Mouse (Mus musculus): Measurements from ENCODE around the gene Rapgef4. TPM values are rescaled to one million over a fixed set of nuclear protein-coding genes. Genes with fewer than 3 reads are reported as not detected.
A peak's percentile ranks its signal among the peaks of the same experiment; 100 is the strongest.

Rapgef4 gene
- polyA plus RNA-seq, 1 experiment from 2014 or later, result 2.1 TPM

GRCm38 (mm10) chr2:72177214-72178023, 196.4 kb downstream of the Rapgef4 start:
- no peaks in the 10 kb centered on the region for H3K27me3 ChIP-seq (ENCODE audit: poor library complexity, severe bottlenecking)
- WGBS, result 85% methylated on average over 6 of the region's 6 CpGs
- peaks cover 23% of the 10 kb centered on the region for H3K4me1 ChIP-seq
- no peaks in the 10 kb centered on the region for H3K36me3 ChIP-seq (replicated peaks)
- no peaks in the 10 kb centered on the region for H3K9me3 ChIP-seq
- no peak overlapping the region for H3K27ac ChIP-seq
- no peak overlapping the region for H3K4me3 ChIP-seq
- no peak for DNase-seq (ENCODE audit: extremely low spot score, low spot score)

- H3K27ac ChIP-seq, result no peak overlapping the region
- H3K4me1 ChIP-seq, result peaks cover 23% of the 10 kb centered on the region
- H3K36me3 ChIP-seq (replicated peaks), result no peaks in the 10 kb centered on the region
- no peaks in the 10 kb centered on the region for H3K9me3 ChIP-seq
- H3K27me3 ChIP-seq (ENCODE audit: poor library complexity, severe bottlenecking), result no peaks in the 10 kb centered on the region
- no peak for DNase-seq (ENCODE audit: extremely low spot score, low spot score)
- 91% methylated on average over 4 of the region's 4 CpGs for WGBS
- no peak overlapping the region for H3K4me3 ChIP-seq
These were observed 197.0 kb downstream of the Rapgef4 start for GRCm38 (mm10) chr2:72178025-72178424.

- no peaks in the 10 kb centered on the region for H3K9me3 ChIP-seq
- no peak for DNase-seq (ENCODE audit: extremely low spot score, low spot score)
- no peak overlapping the region for H3K4me3 ChIP-seq
- no peaks in the 10 kb centered on the region for H3K27me3 ChIP-seq (ENCODE audit: poor library complexity, severe bottlenecking)
- peaks cover 23% of the 10 kb centered on the region for H3K4me1 ChIP-seq
- H3K36me3 ChIP-seq (replicated peaks), result no peaks in the 10 kb centered on the region
- WGBS, result 93% methylated on average over 11 of the region's 11 CpGs
- H3K27ac ChIP-seq, result no peak overlapping the region
These were observed 197.5 kb downstream of the Rapgef4 start for GRCm38 (mm10) chr2:72178515-72178914.

- 92% methylated on average over 15 of the region's 15 CpGs for WGBS
- no peaks in the 10 kb centered on the region for H3K36me3 ChIP-seq (replicated peaks)
These were observed 198.7 kb downstream of the Rapgef4 start for GRCm38 (mm10) chr2:72179600-72180301.

GRCm38 (mm10) chr2:72181443-72181842, 200.4 kb downstream of the Rapgef4 start:
- no peaks in the 10 kb centered on the region for H3K9me3 ChIP-seq
- H3K27ac ChIP-seq, result no peak overlapping the region
- no peaks in the 10 kb centered on the region for H3K36me3 ChIP-seq (replicated peaks)
- H3K4me3 ChIP-seq, result no peak overlapping the region
- WGBS, result 83% methylated on average over 2 of the region's 2 CpGs
- DNase-seq (ENCODE audit: extremely low spot score, low spot score), result no peak
- H3K27me3 ChIP-seq (ENCODE audit: poor library complexity, severe bottlenecking), result no peaks in the 10 kb centered on the region
- peaks cover 15% of the 10 kb centered on the region for H3K4me1 ChIP-seq

More at GRCm38 (mm10) chr2:72179600-72180301, 198.7 kb downstream of the Rapgef4 start:
- Histone ChIP-seq H3K4me1 (peaks cover 23% of the 10 kb centered on the region), H3K27me3 (ENCODE audit: poor library complexity, severe bottlenecking) (no peaks in the 10 kb centered on the region), H3K27ac (no peak overlapping the region), H3K9me3 (no peaks in the 10 kb centered on the region), H3K4me3 (no peak overlapping the region)
- DNase-seq (ENCODE audit: extremely low spot score, low spot score), result no peak

- peaks cover 10% of the 10 kb centered on the region for H3K4me1 ChIP-seq
- H3K27me3 ChIP-seq (ENCODE audit: poor library complexity, severe bottlenecking), result no peaks in the 10 kb centered on the region
- H3K27ac ChIP-seq, result no peak overlapping the region
- no peaks in the 10 kb centered on the region for H3K9me3 ChIP-seq
- no peaks in the 10 kb centered on the region for H3K36me3 ChIP-seq (replicated peaks)
- no peak overlapping the region for H3K4me3 ChIP-seq
- no peak for DNase-seq (ENCODE audit: extremely low spot score, low spot score)
- 84% methylated on average over 3 of the region's 3 CpGs for WGBS
These were observed 202.7 kb downstream of the Rapgef4 start for GRCm38 (mm10) chr2:72183751-72184150.

GRCm38 (mm10) chr2:72196190-72196965, 215.3 kb downstream of the Rapgef4 start:
- DNase-seq (ENCODE audit: extremely low spot score, low spot score), result no peak
- Histone ChIP-seq H3K36me3 (replicated peaks) (no peaks in the 10 kb centered on the region), H3K4me3 (no peak overlapping the region), H3K27me3 (ENCODE audit: poor library complexity, severe bottlenecking) (no peaks in the 10 kb centered on the region), H3K4me1 (peaks cover 16% of the 10 kb centered on the region), H3K27ac (no peak overlapping the region), H3K9me3 (no peaks in the 10 kb centered on the region; the same call in 1 of the 2 replicates)
- WGBS, result 72% methylated on average over 6 of the region's 6 CpGs

GRCm38 (mm10) chr2:72197026-72197425, 216.0 kb downstream of the Rapgef4 start:
- Histone ChIP-seq H3K27ac (no peak overlapping the region), H3K4me3 (no peak overlapping the region), H3K36me3 (replicated peaks) (no peaks in the 10 kb centered on the region), H3K4me1 (peaks cover 19% of the 10 kb centered on the region), H3K9me3 (no peaks in the 10 kb centered on the region), H3K27me3 (ENCODE audit: poor library complexity, severe bottlenecking) (no peaks in the 10 kb centered on the region)
- WGBS, result 69% methylated on average over 3 of the region's 3 CpGs
- DNase-seq (ENCODE audit: extremely low spot score, low spot score), result no peak

- WGBS, result 93% methylated on average over 2 of the region's 2 CpGs
These were observed 218.4 kb downstream of the Rapgef4 start for GRCm38 (mm10) chr2:72199451-72199850.

GRCm38 (mm10) chr2:72201506-72201905, 220.5 kb downstream of the Rapgef4 start:
- H3K4me1 ChIP-seq, result peaks cover 30% of the 10 kb centered on the region
- no peaks in the 10 kb centered on the region for H3K36me3 ChIP-seq (replicated peaks)
- H3K27me3 ChIP-seq (ENCODE audit: poor library complexity, severe bottlenecking), result peaks cover 5% of the 10 kb centered on the region; the same call in 1 of the 2 replicates
- H3K4me3 ChIP-seq, result no peak overlapping the region
- H3K9me3 ChIP-seq, result no peaks in the 10 kb centered on the region
- no peak for DNase-seq (ENCODE audit: extremely low spot score, low spot score)
- WGBS, result 65% methylated on average over 9 of the region's 9 CpGs
- peak overlapping the region; percentile 51; the same call in 1 of the 2 replicates for H3K27ac ChIP-seq

More at GRCm38 (mm10) chr2:72199451-72199850, 218.4 kb downstream of the Rapgef4 start:
- Histone ChIP-seq H3K4me3 (no peak overlapping the region), H3K27ac (no peak overlapping the region), H3K36me3 (replicated peaks) (no peaks in the 10 kb centered on the region), H3K27me3 (ENCODE audit: poor library complexity, severe bottlenecking) (peaks cover 2% of the 10 kb centered on the region; the same call in 1 of the 2 replicates), H3K4me1 (peaks cover 30% of the 10 kb centered on the region), H3K9me3 (no peaks in the 10 kb centered on the region)
- no peak for DNase-seq (ENCODE audit: extremely low spot score, low spot score)

GRCm38 (mm10) chr2:72202252-72202651, 221.2 kb downstream of the Rapgef4 start:
- Histone ChIP-seq H3K27ac (no peak overlapping the region), H3K36me3 (replicated peaks) (no peaks in the 10 kb centered on the region), H3K4me1 (peaks cover 30% of the 10 kb centered on the region), H3K9me3 (no peaks in the 10 kb centered on the region), H3K4me3 (no peak overlapping the region), H3K27me3 (ENCODE audit: poor library complexity, severe bottlenecking) (peaks cover 5% of the 10 kb centered on the region; the same call in 1 of the 2 replicates)
- DNase-seq (ENCODE audit: extremely low spot score, low spot score), result no peak
- 89% methylated on average over 6 of the region's 6 CpGs for WGBS

- H3K4me1 ChIP-seq, result peaks cover 30% of the 10 kb centered on the region
These were observed 222.6 kb downstream of the Rapgef4 start for GRCm38 (mm10) chr2:72203609-72204008.

More at GRCm38 (mm10) chr2:72203609-72204008, 222.6 kb downstream of the Rapgef4 start:
- 9% methylated on average over 5 of the region's 5 CpGs for WGBS
- H3K4me3 ChIP-seq, result no peak overlapping the region
- H3K27me3 ChIP-seq (ENCODE audit: poor library complexity, severe bottlenecking), result peaks cover 5% of the 10 kb centered on the region; the same call in 1 of the 2 replicates
- no peak overlapping the region for H3K27ac ChIP-seq
- no peaks in the 10 kb centered on the region for H3K9me3 ChIP-seq
- peak; percentile 76 for DNase-seq (ENCODE audit: extremely low spot score, low spot score)
- H3K36me3 ChIP-seq (replicated peaks), result no peaks in the 10 kb centered on the region

Measured in forebrain, embryonic 10.5 days (tissue).